11 mouse cellular contexts compared by ENCODE assay signal in the genomic region with DNA sequence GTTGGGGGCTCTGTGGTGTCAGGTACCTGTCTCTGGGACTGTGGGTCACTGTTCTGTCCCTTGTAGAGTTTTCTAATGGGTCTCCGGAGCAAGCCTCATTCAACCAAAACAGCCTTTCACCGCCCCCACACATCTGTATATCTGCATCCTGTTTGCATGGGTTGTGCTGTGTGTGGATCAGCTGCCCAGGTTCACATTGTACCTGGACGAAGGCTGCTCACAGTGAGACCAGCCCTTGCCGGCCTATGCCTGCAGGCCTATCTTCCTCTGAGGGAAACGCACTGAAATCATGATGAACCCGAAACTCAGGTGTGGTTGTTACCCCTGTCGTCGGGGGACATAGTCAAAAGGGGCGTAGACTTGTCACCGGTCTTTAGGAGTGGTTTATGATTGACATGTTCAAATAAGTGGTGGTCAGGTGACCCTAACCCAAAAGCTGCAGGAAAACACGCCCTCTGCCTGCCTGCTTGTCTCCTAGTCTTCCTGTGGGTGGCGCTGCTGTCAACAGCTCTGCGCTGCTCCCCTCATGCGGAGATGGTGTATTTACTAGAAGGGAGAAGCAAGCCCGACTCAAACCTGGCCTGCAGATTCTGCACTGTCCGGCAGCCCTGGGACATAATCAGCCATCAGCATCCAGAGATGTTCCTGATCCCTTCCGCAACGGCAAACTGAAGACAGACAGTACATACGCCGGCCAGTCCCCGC. TPM values are rescaled to one million over a fixed set of nuclear protein-coding genes. Genes with fewer than 3 reads are reported as not detected.
DNase-seq lines count a peak whose midpoint lies in the region; ATAC-seq and TF ChIP-seq lines count a peak whose summit lies in the region.
"Had no signal": no experiment of that assay in that cellular context is flagged by ENCODE, and none has a peak within 500 bp of the region (broad histone marks: within the 10 kb centered on the region; RNA-seq: fewer than 3 reads in every experiment).

No protein-coding gene starts in this region.

- DNase-seq in adrenal gland, postnatal 10 days: peak; percentile 19
- DNase-seq in adrenal gland, adult 2 months: no peak
- DNase-seq in liver, postnatal 0 days: no peak
- peak; percentile 75 to 78 for DNase-seq in layer of hippocampus, postnatal 10 days (ENCODE audit: low spot score in 2 of 2)
- DNase-seq in right cerebral cortex, postnatal 25 days: peak; percentile 46
- no peak for DNase-seq in adrenal gland, adult 8-10 months
- no peak for DNase-seq in urinary bladder, postnatal 4 days (ENCODE audit: low spot score in 2 of 2)
- DNase-seq: heart, adult 18-20 months had no signal

- H3K36me3 ChIP-seq in liver, postnatal 0 days (replicated peaks; ENCODE audit: insufficient read depth, low read length): no peaks in the 10 kb centered on the region
- no peaks in the 10 kb centered on the region for H3K36me3 ChIP-seq in liver, embryonic 12.5 days
- H3K36me3 ChIP-seq: limb, embryonic 13.5 days had no signal

- peaks cover 10% of the 10 kb centered on the region; the same call in 1 of the 2 replicates for H3K27me3 ChIP-seq in liver, postnatal 0 days (ENCODE audit: insufficient read depth, low read length)
- peaks cover 32% of the 10 kb centered on the region for H3K27me3 ChIP-seq in liver, embryonic 12.5 days (replicated peaks)

- no peak overlapping the region for H3K27ac ChIP-seq in liver, postnatal 0 days (ENCODE audit: low read depth)
- H3K27ac ChIP-seq in liver, embryonic 12.5 days: no peak overlapping the region
- H3K27ac ChIP-seq: limb, embryonic 13.5 days had no signal

- no peak for TF ChIP-seq EP300 in liver, postnatal 0 days (IDR thresholded peaks at IDR 0.05; ENCODE audit: low read depth)

- no peak overlapping the region for H3K4me3 ChIP-seq in liver, postnatal 0 days (ENCODE audit: low read depth, low read length)
- H3K4me3 ChIP-seq in liver, embryonic 12.5 days: no peak overlapping the region
- H3K4me3 ChIP-seq: limb, embryonic 13.5 days had no signal

- peak; percentile 34; the same call in 1 of the 2 replicates for TF ChIP-seq CTCF in liver, postnatal 0 days (IDR thresholded peaks at IDR 0.05; ENCODE audit: low read depth)

- no peaks in the 10 kb centered on the region for H3K4me1 ChIP-seq in liver, postnatal 0 days (ENCODE audit: insufficient read depth)
- no peaks in the 10 kb centered on the region for H3K4me1 ChIP-seq in liver, embryonic 12.5 days
- H3K4me1 ChIP-seq: limb, embryonic 13.5 days had no signal

- no peak overlapping the region for H3K4me2 ChIP-seq in liver, postnatal 0 days (ENCODE audit: low read depth, low read length)
- no peak overlapping the region for H3K4me2 ChIP-seq in liver, embryonic 12.5 days
- H3K4me2 ChIP-seq: limb, embryonic 13.5 days had no signal

- no peak overlapping the region for H3K9ac ChIP-seq in liver, postnatal 0 days (replicated peaks)
- no peak overlapping the region for H3K9ac ChIP-seq in liver, embryonic 12.5 days
- H3K9ac ChIP-seq: limb, embryonic 13.5 days had no signal

- 41% methylated on average over 21 of the region's 21 CpGs for WGBS in liver, postnatal 0 days (ENCODE audit: insufficient replicate concordance)
- WGBS in liver, embryonic 12.5 days (ENCODE audit: insufficient replicate concordance): 37% methylated on average over 21 of the region's 21 CpGs

- no peak for ATAC-seq in liver, postnatal 0 days
- no peak for ATAC-seq in liver, embryonic 12.5 days

- no peaks in the 10 kb centered on the region for H3K9me3 ChIP-seq in liver, postnatal 0 days (ENCODE audit: low read length)
- H3K9me3 ChIP-seq in liver, embryonic 12.5 days (replicated peaks): no peaks in the 10 kb centered on the region
- H3K9me3 ChIP-seq: limb, embryonic 13.5 days had no signal

RNA-seq across cellular contexts. Expression of a gene that starts 16.1 kb away (rescaled TPM):
- total RNA-seq in adrenal gland, postnatal 10 days (2021): 10 to 100 TPM; 31.8 to 36.3 TPM
- 10 to 100 TPM; 36.0 to 42.7 TPM for total RNA-seq in adrenal gland, adult 2 months (2021)
- polyA plus RNA-seq in adrenal gland, adult 2 months (2012; rRNA removed): 31.1 and 34.0 TPM in 2 replicates
- 2.1 and 2.2 TPM in 2 replicates for polyA plus RNA-seq in liver, postnatal 0 days (2015; fragmentation: Nextera tagmentation; extraction: Ambion mirVana)
- 1.8 and 2.3 TPM in 2 replicates for polyA plus RNA-seq in liver, embryonic 12.5 days (2016; fragmentation: Nextera tagmentation; extraction: Ambion mirVana)
- total RNA-seq in layer of hippocampus, postnatal 10 days (2021): 10 to 100 TPM; 85.6 to 92.1 TPM
- 10 to 100 TPM; 38.8 to 45.1 (median 41.8) TPM for total RNA-seq in adrenal gland, adult 8-10 months (2022)

RNA-seq across cellular contexts. Expression of a gene that starts 21.5 kb away (rescaled TPM):
- total RNA-seq in adrenal gland, postnatal 10 days (2021): under 1 TPM in 1 of 2 experiments, not detected in 1; 0.12 TPM
- total RNA-seq in adrenal gland, adult 2 months (2021): not detected
- polyA plus RNA-seq in adrenal gland, adult 2 months (2012; rRNA removed): not detected in 2 replicates
- not detected in 2 replicates for polyA plus RNA-seq in liver, postnatal 0 days (2015; fragmentation: Nextera tagmentation; extraction: Ambion mirVana)
- not detected in 2 replicates for polyA plus RNA-seq in liver, embryonic 12.5 days (2016; fragmentation: Nextera tagmentation; extraction: Ambion mirVana)
- total RNA-seq in layer of hippocampus, postnatal 10 days (2021): not detected
- not detected for total RNA-seq in adrenal gland, adult 8-10 months (2022)
- total RNA-seq: heart, adult 18-20 months; neutrophil, adult 5-6 weeks had no signal
- polyA plus RNA-seq: limb, embryonic 13.5 days had no signal

RNA-seq across cellular contexts. Expression of a gene that starts 38.9 kb away (rescaled TPM):
- total RNA-seq in adrenal gland, postnatal 10 days (2021): 1 to 10 TPM; 1.8 to 4.2 TPM
- 1 to 10 TPM; 1.5 to 2.0 TPM for total RNA-seq in adrenal gland, adult 2 months (2021)
- polyA plus RNA-seq in adrenal gland, adult 2 months (2012; rRNA removed): 2.2 and 5.4 TPM in 2 replicates
- not detected in 2 replicates for polyA plus RNA-seq in liver, postnatal 0 days (2015; fragmentation: Nextera tagmentation; extraction: Ambion mirVana)
- not detected in 2 replicates for polyA plus RNA-seq in liver, embryonic 12.5 days (2016; fragmentation: Nextera tagmentation; extraction: Ambion mirVana)
- 100 to 1,000 TPM; 503 to 525 TPM for total RNA-seq in layer of hippocampus, postnatal 10 days (2021)
- total RNA-seq in adrenal gland, adult 8-10 months (2022): 1 to 10 TPM; 1.8 to 5.6 (median 3.5) TPM
- total RNA-seq: heart, adult 18-20 months; neutrophil, adult 5-6 weeks had no signal
- polyA plus RNA-seq: limb, embryonic 13.5 days had no signal

RNA-seq across cellular contexts. Expression of a gene that starts 55.6 kb away (rescaled TPM):
- 1 to 10 TPM; 3.4 to 4.8 TPM for total RNA-seq in adrenal gland, postnatal 10 days (2021)
- 1 to 10 TPM; 2.3 to 4.3 TPM for total RNA-seq in adrenal gland, adult 2 months (2021)
- polyA plus RNA-seq in adrenal gland, adult 2 months (2012; rRNA removed): 1.9 and 2.6 TPM in 2 replicates
- polyA plus RNA-seq in liver, postnatal 0 days (2015; fragmentation: Nextera tagmentation; extraction: Ambion mirVana): not detected in 2 replicates
- polyA plus RNA-seq in liver, embryonic 12.5 days (2016; fragmentation: Nextera tagmentation; extraction: Ambion mirVana): 0.23 and 0.35 TPM in 2 replicates
- total RNA-seq in layer of hippocampus, postnatal 10 days (2021): 100 to 1,000 TPM; 204 TPM
- 1 to 10 TPM; 4.0 to 6.4 (median 4.2) TPM for total RNA-seq in adrenal gland, adult 8-10 months (2022)
- total RNA-seq: heart, adult 18-20 months; neutrophil, adult 5-6 weeks had no signal

Comparison
In these comparisons a context has a peak if more than half of its experiments do, and no peak if none do; other contexts are left out.
1. DNase-seq: peak in adrenal gland, postnatal 10 days (single experiment), layer of hippocampus, postnatal 10 days (2 of 2) and right cerebral cortex, postnatal 25 days (single experiment); none in adrenal gland, adult 2 months (single experiment), liver, postnatal 0 days (single experiment), adrenal gland, adult 8-10 months (single experiment) and urinary bladder, postnatal 4 days (0 of 2).
2. RNA of a gene that starts 38.9 kb away (total RNA-seq): 503 to 525 TPM in layer of hippocampus, postnatal 10 days; 1.8 to 4.2 TPM in adrenal gland, postnatal 10 days, 1.8 to 5.6 TPM in adrenal gland, adult 8-10 months and 1.5 to 2.0 TPM in adrenal gland, adult 2 months; every median in the first group is over 10 times any median in the second.